ENCODE assay signal across 8 mouse cellular contexts in genomic region chr1:65282766-65283165, GRCm38 (mm10). TPM values are rescaled to one million over a fixed set of nuclear protein-coding genes. Genes with fewer than 3 reads are reported as not detected.
A peak's percentile ranks its signal among the peaks of the same experiment; 100 is the strongest.
DNase-seq lines count a peak whose midpoint lies in the region; ATAC-seq lines count a peak whose summit lies in the region.

No protein-coding gene starts in this region.

- no peak overlapping the region for H3K27ac ChIP-seq in intestine, embryonic 14.5 days (ENCODE audit: low read depth)
- no peak overlapping the region for H3K27ac ChIP-seq in intestine, embryonic 16.5 days (ENCODE audit: low read length)
- H3K27ac ChIP-seq in hindbrain, embryonic 12.5 days: no peak overlapping the region

- no peaks in the 10 kb centered on the region for H3K4me1 ChIP-seq in intestine, embryonic 14.5 days (replicated peaks; ENCODE audit: control insufficient read depth, insufficient read depth, low read length)
- H3K4me1 ChIP-seq in intestine, embryonic 16.5 days (ENCODE audit: control insufficient read depth, insufficient read depth, low read length): no peaks in the 10 kb centered on the region
- no peaks in the 10 kb centered on the region for H3K4me1 ChIP-seq in hindbrain, embryonic 12.5 days

- no peak overlapping the region for H3K4me3 ChIP-seq in intestine, embryonic 14.5 days (ENCODE audit: low read depth, low read length)
- H3K4me3 ChIP-seq in intestine, embryonic 16.5 days (ENCODE audit: low read length): no peak overlapping the region
- H3K4me3 ChIP-seq in hindbrain, embryonic 12.5 days: no peak overlapping the region

- no peak for ATAC-seq in intestine, embryonic 14.5 days (replicated peaks; ENCODE audit: low FRiP score, low TSS enrichment, low read depth)
- no peak for ATAC-seq in intestine, embryonic 16.5 days
- 0 out of 2 replicates have a peak, but pooled peaks have one; percentile 38 for ATAC-seq in hindbrain, embryonic 12.5 days (ENCODE audit: low FRiP score)
- peak; percentile 83 for ATAC-seq in megakaryocyte, adult 5-6 weeks (ENCODE audit: poor library complexity, severe bottlenecking)

- H3K27me3 ChIP-seq in intestine, embryonic 14.5 days (replicated peaks; ENCODE audit: control insufficient read depth, insufficient read depth, low read length): no peaks in the 10 kb centered on the region
- no peaks in the 10 kb centered on the region for H3K27me3 ChIP-seq in intestine, embryonic 16.5 days (replicated peaks; ENCODE audit: control insufficient read depth, insufficient read depth, low read length)
- no peaks in the 10 kb centered on the region for H3K27me3 ChIP-seq in hindbrain, embryonic 12.5 days

- WGBS in intestine, embryonic 14.5 days: 8% methylated on average over 6 of the region's 6 CpGs
- 14% methylated on average over 6 of the region's 6 CpGs for WGBS in intestine, embryonic 16.5 days
- 6% methylated on average over 6 of the region's 6 CpGs for WGBS in hindbrain, embryonic 12.5 days

- H3K9ac ChIP-seq in intestine, embryonic 14.5 days (ENCODE audit: low read length): no peak overlapping the region
- H3K9ac ChIP-seq in intestine, embryonic 16.5 days (ENCODE audit: low read depth, low read length): no peak overlapping the region
- no peak overlapping the region for H3K9ac ChIP-seq in hindbrain, embryonic 12.5 days

- no peaks in the 10 kb centered on the region for H3K36me3 ChIP-seq in intestine, embryonic 14.5 days (ENCODE audit: control insufficient read depth, insufficient read depth, low read length)
- H3K36me3 ChIP-seq in intestine, embryonic 16.5 days (ENCODE audit: control insufficient read depth, insufficient read depth, low read length): no peaks in the 10 kb centered on the region
- H3K36me3 ChIP-seq in hindbrain, embryonic 12.5 days: 0 out of 2 replicates have a peak, but pooled peaks cover 2% of the 10 kb centered on the region

- DNase-seq in intestine, embryonic 14.5 days (ENCODE audit: low spot score): peak; percentile 63
- DNase-seq in adrenal gland, adult 8-10 months: peak; percentile 16
- DNase-seq in embryo, embryonic 11 days: peak; percentile 83
- DNase-seq in layer of hippocampus, postnatal 14 days (ENCODE audit: low spot score in 2 of 2): peak; percentile 43 to 78
- peak; percentile 4 for DNase-seq in skeletal muscle tissue, adult 2 months (ENCODE audit: low read depth, low spot score)

- no peak overlapping the region for H3K4me2 ChIP-seq in intestine, embryonic 14.5 days (ENCODE audit: low read length)
- no peak overlapping the region for H3K4me2 ChIP-seq in intestine, embryonic 16.5 days (ENCODE audit: low read depth, low read length)
- H3K4me2 ChIP-seq in hindbrain, embryonic 12.5 days (replicated peaks): no peak overlapping the region

- H3K9me3 ChIP-seq in intestine, embryonic 14.5 days (ENCODE audit: control insufficient read depth, low read length): no peaks in the 10 kb centered on the region
- H3K9me3 ChIP-seq in intestine, embryonic 16.5 days (ENCODE audit: control insufficient read depth, low read length): no peaks in the 10 kb centered on the region
- H3K9me3 ChIP-seq in hindbrain, embryonic 12.5 days (replicated peaks): no peaks in the 10 kb centered on the region

RNA-seq across cellular contexts. Expression of gene Pth2r, which starts 0.9 kb away (rescaled TPM):
- polyA plus RNA-seq in intestine, embryonic 14.5 days (2014; fragmentation: Nextera tagmentation; extraction: Ambion mirVana): not detected in 2 replicates
- 0.07 TPM in 1 of 2 replicates, not detected in the other for polyA plus RNA-seq in intestine, embryonic 16.5 days (2015; fragmentation: Nextera tagmentation; extraction: Ambion mirVana)
- total RNA-seq in adrenal gland, adult 8-10 months (2022): not detected
- 1.0 and 1.5 TPM in 2 replicates for polyA plus RNA-seq in hindbrain, embryonic 12.5 days (2016; fragmentation: Nextera tagmentation; extraction: Ambion mirVana)
- under 1 TPM; 0.74 to 0.79 TPM for total RNA-seq in layer of hippocampus, postnatal 14 days (2021)
- total RNA-seq in megakaryocyte, adult 5-6 weeks (2015): not detected in 2 replicates
- total RNA-seq in megakaryocyte, adult 5-6 weeks (2017): not detected in 2 replicates

Comparison
In these comparisons a context has a peak if more than half of its experiments do, and no peak if none do; other contexts are left out.
1. ATAC-seq: peak in hindbrain, embryonic 12.5 days (single experiment) and megakaryocyte, adult 5-6 weeks (single experiment); none in intestine, embryonic 14.5 days (single experiment) and intestine, embryonic 16.5 days (single experiment).
2. DNase-seq: peak in every context shown above with its lines; median percentile 83 in embryo, embryonic 11 days; 63 in intestine, embryonic 14.5 days; 60 in layer of hippocampus, postnatal 14 days; 16 in adrenal gland, adult 8-10 months; 4 in skeletal muscle tissue, adult 2 months.